Mouse (Mus musculus) E14TG2a.4 (cell line): ENCODE results near the gene Tomm40.

Experiments used
- CTCF ChIP-seq: conservative IDR thresholded peaks from 2 replicates; pipeline ENCODE4 v1.5.1; 2014; ENCODE audit warnings: low read length
- NANOG ChIP-seq: IDR thresholded peaks from 2 replicates; pipeline ENCODE4 v1.6.1; 2014; ENCODE audit warnings: borderline replicate concordance, low read length, mixed read lengths
- POU5F1 ChIP-seq: IDR thresholded peaks from 2 replicates; pipeline ENCODE4 v1.6.1; 2014; ENCODE audit warnings: low read length, borderline replicate concordance

- TF ChIP-seq CTCF (no peak), POU5F1 (no peak), NANOG (no peak)
Observed at GRCm38 (mm10) chr7:19743791-19744190, 28.6 kb upstream of the Tomm40 start.
